Mouse (Mus musculus): ENCODE measurements around the gene Lamc2.

GRCm38 (mm10) chr1:153095826-153096727 lies 90.2 kb downstream of the Lamc2 start:
- TF ChIP-seq CTCF (IDR thresholded peaks at IDR 0.05; ENCODE audit: low read depth, low read length) = no peak
- no peak for TF ChIP-seq POLR2A (IDR thresholded peaks at IDR 0.05; ENCODE audit: extremely low read depth, insufficient read depth, low read length)
